Mouse (Mus musculus): ENCODE results near the gene Gas8. TPM values are rescaled to one million over a fixed set of nuclear protein-coding genes. Genes with fewer than 3 reads are reported as not detected.

The Gas8 gene
- polyA plus RNA-seq (2017; shearing (Covaris generic)): 7.7 TPM

DNA sequence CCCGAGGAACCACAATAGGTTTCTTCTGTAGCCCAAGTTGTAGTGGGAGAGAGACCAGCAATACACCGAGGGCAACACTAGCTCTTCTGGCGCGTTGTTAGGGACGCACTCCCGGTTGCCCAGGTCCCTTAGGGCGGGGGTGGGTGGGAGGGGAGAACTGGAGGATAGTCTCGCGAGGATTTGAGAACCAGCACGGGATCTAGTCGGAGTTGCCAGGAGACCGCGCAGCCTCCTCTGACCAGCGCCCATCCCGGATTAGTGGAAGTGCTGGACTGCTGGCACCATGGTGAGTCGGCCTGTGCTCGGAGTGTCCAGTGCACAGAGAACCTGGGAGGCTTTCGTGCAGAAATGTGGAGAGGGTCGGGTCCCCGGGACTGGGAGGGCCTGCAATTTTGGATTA is at the start of gene Gas8:
Gas8 (plus strand) TSS at position 168 of the 400 bp plus-strand sequence.

DNA sequence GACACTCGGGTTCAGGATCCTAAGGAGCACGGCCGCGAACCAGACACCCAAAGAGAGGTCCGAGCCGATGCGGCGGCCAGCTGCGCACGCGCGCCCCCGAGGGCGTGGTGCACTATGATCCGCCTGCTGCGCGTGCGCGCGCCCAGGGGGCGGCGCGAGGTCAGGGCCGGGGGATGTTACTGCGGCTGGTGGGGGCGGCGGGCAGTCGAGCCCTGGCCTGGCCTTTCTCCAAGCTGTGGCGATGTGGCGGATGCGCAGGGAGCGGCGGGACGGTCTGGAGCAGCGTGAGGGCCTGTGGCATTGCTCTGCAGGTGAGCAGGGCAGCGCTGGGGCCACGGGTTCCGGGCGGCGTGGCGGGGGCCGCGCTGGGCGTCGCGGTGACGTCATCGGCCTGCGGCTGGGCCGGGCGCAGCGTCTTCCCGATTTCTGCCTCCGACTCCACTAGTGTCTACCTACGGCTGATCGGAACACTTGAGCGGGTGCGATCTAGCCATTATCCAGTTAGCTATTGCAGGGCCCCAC is 40.8 kb upstream of the Gas8 start, which contains the start of gene Afg3l1:
Afg3l1 (plus strand) TSS at position 167 of the 522 bp plus-strand sequence.

DNA sequence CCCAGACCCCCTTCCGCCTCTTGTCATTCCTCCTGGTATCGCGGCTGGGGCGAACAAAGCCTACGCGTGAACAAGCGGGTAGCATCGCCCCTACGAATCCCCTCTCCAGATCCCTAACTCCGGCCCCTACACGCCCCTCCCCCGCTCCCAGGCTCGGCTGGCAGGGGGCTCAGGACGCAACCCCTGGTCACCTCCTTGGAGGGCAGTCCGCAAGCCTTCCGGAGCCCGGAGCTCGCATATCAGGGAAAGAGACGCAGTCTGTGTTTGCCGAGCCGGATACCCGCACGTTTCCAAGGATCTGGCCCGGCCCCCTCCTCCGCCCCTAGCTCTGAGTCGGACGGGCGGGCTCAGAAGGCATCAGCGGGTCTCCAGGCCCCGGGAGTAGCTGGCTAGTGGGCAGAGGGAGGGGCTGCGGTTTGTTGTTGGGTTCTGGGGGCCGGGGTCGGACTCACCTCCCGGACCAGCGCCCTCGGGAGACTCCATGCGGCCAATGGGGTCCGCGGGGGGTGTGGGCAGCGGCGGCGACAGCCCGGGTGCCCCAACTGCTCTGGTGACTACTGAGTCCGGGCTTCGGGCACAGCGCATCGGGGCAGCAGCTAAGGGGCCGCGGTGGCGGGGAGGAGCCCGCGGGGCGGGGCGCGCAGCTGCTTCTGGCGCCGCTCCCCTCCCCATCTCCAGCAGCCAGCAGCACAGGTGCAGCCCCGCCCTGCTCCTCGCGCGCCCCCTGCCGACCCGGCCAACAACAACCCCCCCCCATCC is 3.7 kb upstream of the Gas8 start, which contains the start of gene Dbndd1:
Dbndd1 (minus strand) TSS at position 683 of the 759 bp plus-strand sequence.

Other genes with a start within 250 kb of the Gas8 start
- 8.2 TPM for gene Fanca, start 200.3 kb upstream of the Gas8 start, polyA plus RNA-seq (2017; shearing (Covaris generic))
- 0.08 TPM for gene Spire2, start 186.1 kb upstream of the Gas8 start, polyA plus RNA-seq (2017; shearing (Covaris generic))
- 268 TPM for gene Tcf25, start 145.1 kb upstream of the Gas8 start, polyA plus RNA-seq (2017; shearing (Covaris generic))
- gene Mc1r, start 111.7 kb upstream of the Gas8 start, polyA plus RNA-seq (2017; shearing (Covaris generic)): 0.14 TPM
- 0.38 TPM for gene Tubb3, start 107.4 kb upstream of the Gas8 start, polyA plus RNA-seq (2017; shearing (Covaris generic))
- gene Def8, start 95.3 kb upstream of the Gas8 start, polyA plus RNA-seq (2017; shearing (Covaris generic)): 15.0 TPM
- 69.0 TPM for gene Afg3l1, start 40.9 kb upstream of the Gas8 start, polyA plus RNA-seq (2017; shearing (Covaris generic))
- 0.29 TPM for gene Dbndd1, start 3.4 kb upstream of the Gas8 start, polyA plus RNA-seq (2017; shearing (Covaris generic))
- gene Rhou, start 135.1 kb downstream of the Gas8 start, polyA plus RNA-seq (2017; shearing (Covaris generic)): 0.05 TPM

All from CD4-positive, CD25-positive, alpha-beta regulatory T cell (primary cell).